Mouse (Mus musculus): ENCODE data around the gene Hspa12a. TPM values are rescaled to one million over a fixed set of nuclear protein-coding genes. Genes with fewer than 3 reads are reported as not detected.
A peak's percentile ranks its signal among the peaks of the same experiment; 100 is the strongest.

The Hspa12a gene
- total RNA-seq, 2 experiments from 2014 or later, result 4.3 to 4.7 TPM

GRCm38 (mm10) chr19:58860255-58861173, 82.9 kb downstream of the Hspa12a start:
- peak; percentile 89 for DNase-seq (ENCODE audit: low spot score)

GRCm38 (mm10) chr19:58859831-58860254, 83.6 kb downstream of the Hspa12a start:
- DNase-seq (ENCODE audit: low spot score), result no peak

GRCm38 (mm10) chr19:58859357-58859756, 84.1 kb downstream of the Hspa12a start:
- DNase-seq (ENCODE audit: low spot score), result no peak

GRCm38 (mm10) chr19:58856129-58856855, 87.2 kb downstream of the Hspa12a start:
- DNase-seq (ENCODE audit: low spot score), result no peak

- DNase-seq (ENCODE audit: low spot score), result no peak
Measured at GRCm38 (mm10) chr19:58854899-58855298, 88.6 kb downstream of the Hspa12a start.

- no peak for DNase-seq (ENCODE audit: low spot score)
Measured at GRCm38 (mm10) chr19:58853036-58853735, 90.3 kb downstream of the Hspa12a start.

- peak; percentile 49 for DNase-seq (ENCODE audit: low spot score)
Measured at GRCm38 (mm10) chr19:58850719-58851466, 92.6 kb downstream of the Hspa12a start.

- DNase-seq (ENCODE audit: low spot score), result no peak
Measured at GRCm38 (mm10) chr19:58849333-58850131, 93.9 kb downstream of the Hspa12a start.

- DNase-seq (ENCODE audit: low spot score), result no peak
Measured at GRCm38 (mm10) chr19:58843606-58844005, 99.8 kb downstream of the Hspa12a start.

GRCm38 (mm10) chr19:58840721-58841271, 102.7 kb downstream of the Hspa12a start:
- no peak for DNase-seq (ENCODE audit: low spot score)

- no peak for DNase-seq (ENCODE audit: low spot score)
Measured at GRCm38 (mm10) chr19:58839806-58840205, 103.6 kb downstream of the Hspa12a start.

GRCm38 (mm10) chr19:58839345-58839744, 104.1 kb downstream of the Hspa12a start:
- no peak for DNase-seq (ENCODE audit: low spot score)

GRCm38 (mm10) chr19:58838706-58839105, 104.7 kb downstream of the Hspa12a start:
- DNase-seq (ENCODE audit: low spot score), result no peak

- DNase-seq (ENCODE audit: low spot score), result no peak
Measured at GRCm38 (mm10) chr19:58833639-58834180, 109.7 kb downstream of the Hspa12a start.

GRCm38 (mm10) chr19:58832988-58833387, 110.5 kb downstream of the Hspa12a start:
- no peak for DNase-seq (ENCODE audit: low spot score)

GRCm38 (mm10) chr19:58831280-58831922, 112.1 kb downstream of the Hspa12a start:
- no peak for DNase-seq (ENCODE audit: low spot score)

GRCm38 (mm10) chr19:58830182-58830581, 113.3 kb downstream of the Hspa12a start:
- no peak for DNase-seq (ENCODE audit: low spot score)

- no peak for DNase-seq (ENCODE audit: low spot score)
Measured at GRCm38 (mm10) chr19:58829575-58829974, 113.9 kb downstream of the Hspa12a start.

- no peak for DNase-seq (ENCODE audit: low spot score)
Measured at GRCm38 (mm10) chr19:58827656-58828055, 115.8 kb downstream of the Hspa12a start.

Data from gastrocnemius, adult 18-20 months (tissue).